Mouse (Mus musculus) kidney, adult 2 months (tissue): ENCODE measurements around the gene Trim8.

Experiments used
- CTCF ChIP-seq: fragments of 200-500 bp; conservative IDR thresholded peaks from 2 replicates; pipeline ENCODE4 v1.5.1; 2011; ENCODE audit warnings: low read depth, mild to moderate bottlenecking, control low read depth, low read length, moderate library complexity, mixed read lengths; ENCODE audit not compliant: insufficient read depth, insufficient read length
- POLR2A ChIP-seq: fragments of 200-500 bp; IDR thresholded peaks from one replicate; pipeline ENCODE4 v1.6.1; 2011; ENCODE audit warnings: low read depth, low read length, control low read depth

- no peak for TF ChIP-seq CTCF
- TF ChIP-seq POLR2A = no peak
Measured at GRCm38 (mm10) chr19:46511263-46511662, 9.8 kb downstream of the Trim8 start.
